Mouse (Mus musculus): ENCODE measurements around the gene Gm30083. TPM values are rescaled to one million over a fixed set of nuclear protein-coding genes. Genes with fewer than 3 reads are reported as not detected.
A peak's percentile ranks its signal among the peaks of the same experiment; 100 is the strongest.

Gene Gm30083
- polyA plus RNA-seq, 1 experiment from 2014 or later = not detected

DNA sequence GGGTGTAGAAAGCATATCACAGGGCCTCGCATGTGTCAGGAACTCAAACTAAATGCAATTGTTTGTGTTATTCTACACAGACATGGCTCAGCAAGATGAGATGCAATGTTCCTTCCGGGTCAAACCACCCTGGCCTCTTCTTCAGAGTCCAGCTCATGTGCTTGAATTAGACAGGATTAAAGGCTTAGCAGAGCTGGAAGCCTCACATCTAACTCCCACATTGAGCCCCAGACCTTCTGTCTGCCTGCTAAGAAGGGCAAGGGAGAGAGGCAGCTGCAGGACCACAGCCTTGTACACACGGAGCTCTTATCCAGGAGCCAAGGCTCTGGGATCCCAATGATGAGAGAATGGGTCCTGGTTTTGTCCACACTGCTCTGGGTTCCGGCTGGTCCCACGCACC is 61.2 kb downstream of the Gm30083 start, which contains the start of gene Rbp3:
Gene Rbp3, plus strand, starts transcription at position 243 of the 400 bp plus-strand sequence.
- H3K4me2 ChIP-seq = no peak within 1 kb of the TSS
- no peak for ATAC-seq (replicated peaks)
- no peaks in the 10 kb centered on the region for H3K9me3 ChIP-seq
- no peak within 1 kb of the TSS for H3K4me3 ChIP-seq
- H3K36me3 ChIP-seq (replicated peaks) = no peaks in the 10 kb centered on the region
- H3K27ac ChIP-seq = no peak within 1 kb of the TSS
- 67% methylated on average over 5 of the region's 5 CpGs for WGBS
- no peaks in the 10 kb centered on the region for H3K4me1 ChIP-seq
- no peaks in the 10 kb centered on the region for H3K27me3 ChIP-seq (replicated peaks)
- H3K9ac ChIP-seq = no peak within 1 kb of the TSS

DNA sequence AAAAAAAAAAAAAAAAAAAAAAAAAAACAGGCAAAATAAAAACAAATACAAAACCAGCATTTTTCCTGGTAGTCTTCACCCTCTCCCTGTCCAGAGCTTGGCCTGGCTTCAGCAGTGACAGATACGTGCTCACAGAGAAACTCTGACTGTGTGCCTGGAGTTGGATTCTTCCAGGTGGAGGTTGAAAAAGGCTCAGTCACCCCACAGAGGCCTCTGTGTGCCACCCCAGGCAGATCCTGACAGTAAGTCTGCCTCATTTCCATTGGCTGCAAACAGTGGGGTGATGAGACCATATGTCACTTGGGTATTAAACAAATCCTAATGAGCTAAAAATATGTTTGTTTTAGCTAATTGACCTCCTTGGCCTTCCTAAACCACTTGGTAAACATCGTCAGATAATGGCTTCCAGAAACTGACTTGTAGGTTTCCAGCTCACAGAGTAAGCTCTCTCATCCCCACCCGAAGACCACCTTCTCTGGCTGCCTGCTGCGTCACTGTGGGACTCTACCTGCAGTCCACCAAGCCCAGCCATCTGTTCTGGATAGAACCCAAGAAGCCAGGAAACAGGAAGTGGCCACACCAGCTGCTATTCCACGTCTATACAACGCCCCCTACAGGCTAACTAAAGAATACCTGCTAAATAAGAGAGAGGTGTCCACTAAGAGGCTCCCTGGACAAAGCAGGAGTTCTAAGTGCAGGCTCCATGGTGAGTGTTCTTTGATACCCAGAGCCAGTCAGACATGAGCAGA is 62.6 kb downstream of the Gm30083 start:
- no peak overlapping the region for H3K4me3 ChIP-seq
- 67% methylated on average over 6 of the region's 6 CpGs for WGBS

DNA sequence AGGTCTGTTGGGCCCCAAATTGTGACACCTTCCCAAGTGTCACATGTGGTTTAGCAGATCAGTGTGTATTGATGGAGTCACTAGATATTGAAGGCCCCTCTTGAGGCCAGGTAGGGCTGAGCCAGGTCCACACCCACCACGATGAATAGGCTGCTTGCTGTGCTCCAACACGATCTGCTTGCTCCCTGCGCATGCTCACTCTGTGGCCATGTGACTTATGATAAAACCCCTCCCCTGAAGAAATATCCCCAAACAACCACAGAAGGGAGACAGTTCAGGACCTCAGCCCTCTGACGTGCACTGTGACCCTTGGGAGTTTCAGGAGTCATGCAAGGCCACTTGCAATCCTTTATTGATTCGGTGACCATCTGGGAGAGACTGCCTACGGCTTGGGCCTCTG is 68.9 kb downstream of the Gm30083 start:
- 75% methylated on average over 6 of the region's 6 CpGs for WGBS
- Histone ChIP-seq H3K27me3 (replicated peaks) (no peaks in the 10 kb centered on the region), H3K36me3 (replicated peaks) (no peaks in the 10 kb centered on the region), H3K9ac (no peak overlapping the region), H3K27ac (no peak overlapping the region), H3K4me2 (no peak overlapping the region), H3K4me3 (no peak overlapping the region), H3K9me3 (no peaks in the 10 kb centered on the region), H3K4me1 (no peaks in the 10 kb centered on the region)
- no peak for ATAC-seq (replicated peaks)

More for the DNA sequence above, 62.6 kb downstream of the Gm30083 start:
- Histone ChIP-seq H3K4me2 (no peak overlapping the region), H3K36me3 (replicated peaks) (no peaks in the 10 kb centered on the region), H3K9ac (no peak overlapping the region), H3K4me1 (no peaks in the 10 kb centered on the region), H3K27ac (no peak overlapping the region), H3K27me3 (replicated peaks) (no peaks in the 10 kb centered on the region), H3K9me3 (no peaks in the 10 kb centered on the region)
- ATAC-seq (replicated peaks) = no peak

DNA sequence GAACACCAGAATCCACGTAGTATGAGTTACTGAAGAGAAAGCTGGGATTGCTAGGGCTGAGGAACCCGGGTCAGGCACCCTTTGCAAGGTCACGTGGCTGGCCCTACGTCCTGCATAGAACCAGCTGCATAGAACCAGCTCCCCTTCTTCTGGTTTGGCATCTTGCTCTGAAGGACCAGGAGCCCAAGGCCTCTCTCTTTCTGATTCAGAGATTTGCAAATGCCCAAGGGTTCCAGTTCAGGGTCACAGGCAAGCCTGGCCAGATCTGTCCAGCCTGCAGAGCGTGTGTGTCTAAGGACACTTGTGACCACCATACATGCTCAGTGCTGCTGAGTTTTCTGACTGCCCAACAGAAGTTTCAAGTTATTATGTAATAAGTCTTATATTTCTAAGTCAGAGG is 72.8 kb downstream of the Gm30083 start:
- WGBS = 84% methylated on average over 5 of the region's 5 CpGs
- no peaks in the 10 kb centered on the region for H3K4me1 ChIP-seq
- no peak overlapping the region for H3K4me2 ChIP-seq
- H3K9ac ChIP-seq = no peak overlapping the region
- no peaks in the 10 kb centered on the region for H3K9me3 ChIP-seq
- H3K36me3 ChIP-seq (replicated peaks) = no peaks in the 10 kb centered on the region
- no peak overlapping the region for H3K27ac ChIP-seq
- ATAC-seq (replicated peaks) = no peak
- no peaks in the 10 kb centered on the region for H3K27me3 ChIP-seq (replicated peaks)
- H3K4me3 ChIP-seq = no peak overlapping the region

DNA sequence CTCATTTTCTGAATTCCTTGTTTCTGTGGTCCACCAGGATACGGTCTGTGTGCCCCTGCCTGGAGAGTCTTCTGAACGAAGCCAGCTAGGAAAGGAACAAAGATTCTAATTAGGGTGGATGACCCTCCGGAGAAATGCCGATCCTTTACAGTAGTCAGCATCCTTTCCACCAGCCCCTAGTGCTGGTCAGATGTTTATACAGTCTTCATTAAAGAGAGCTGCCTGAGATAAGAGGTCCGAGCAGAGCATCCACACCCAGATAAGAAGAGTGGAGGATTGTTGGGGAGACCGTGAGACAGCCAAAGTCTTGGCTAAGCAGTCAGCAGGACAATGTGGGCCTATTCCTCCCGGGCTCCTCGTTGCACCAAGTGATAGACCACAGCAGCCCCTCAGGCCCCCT is 74.2 kb downstream of the Gm30083 start, which contains the start of gene Gdf2:
Gene Gdf2, plus strand, starts transcription at position 301 of the 400 bp plus-strand sequence.
- no peak within 1 kb of the TSS for H3K4me2 ChIP-seq
- 80% methylated on average over 8 of the region's 8 CpGs for WGBS
- H3K27ac ChIP-seq = no peak within 1 kb of the TSS
- H3K9ac ChIP-seq = no peak within 1 kb of the TSS
- no peaks in the 10 kb centered on the region for H3K27me3 ChIP-seq (replicated peaks)
- no peaks in the 10 kb centered on the region for H3K4me1 ChIP-seq
- no peaks in the 10 kb centered on the region for H3K36me3 ChIP-seq (replicated peaks)
- ATAC-seq (replicated peaks) = no peak
- no peak within 1 kb of the TSS for H3K4me3 ChIP-seq
- H3K9me3 ChIP-seq = no peaks in the 10 kb centered on the region

DNA sequence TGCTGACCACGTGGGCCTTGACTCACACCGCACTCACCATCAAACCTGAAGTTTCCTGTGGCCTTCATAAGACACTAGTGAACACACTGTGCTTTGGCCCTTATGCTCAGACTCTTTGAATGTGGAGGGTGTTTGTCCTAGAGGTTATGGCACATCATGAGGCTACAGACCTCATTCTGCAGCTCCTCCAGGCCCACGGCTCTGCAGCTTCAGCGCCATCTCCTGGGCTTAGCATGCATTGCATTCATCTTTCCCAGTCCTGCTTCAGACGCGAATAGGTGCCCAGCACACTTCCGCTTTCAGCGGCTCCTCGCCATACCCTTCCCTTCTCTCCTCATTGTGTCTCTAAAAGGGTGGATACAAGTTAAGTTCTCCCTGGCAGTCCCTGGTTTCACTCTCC is 75.9 kb downstream of the Gm30083 start:
- WGBS = 33% methylated on average over 9 of the region's 9 CpGs
- peak overlapping the region; percentile 11; the same call in 1 of the 2 replicates for H3K4me2 ChIP-seq
- H3K9me3 ChIP-seq = no peaks in the 10 kb centered on the region
- H3K27me3 ChIP-seq (replicated peaks) = no peaks in the 10 kb centered on the region
- no peak overlapping the region for H3K4me3 ChIP-seq
- H3K27ac ChIP-seq = no peak overlapping the region
- H3K9ac ChIP-seq = no peak overlapping the region
- no peaks in the 10 kb centered on the region for H3K4me1 ChIP-seq
- ATAC-seq (replicated peaks) = peak; percentile 43
- H3K36me3 ChIP-seq (replicated peaks) = no peaks in the 10 kb centered on the region

Other genes starting within 250 kb of the Gm30083 start
- 4.3 and 5.2 TPM in 2 replicates for gene Gdf10, start 91.6 kb downstream of the Gm30083 start, polyA plus RNA-seq (2015; fragmentation: Nextera tagmentation; extraction: Ambion mirVana)
- not detected in 2 replicates for gene Gdf2, start 74.1 kb downstream of the Gm30083 start, polyA plus RNA-seq (2015; fragmentation: Nextera tagmentation; extraction: Ambion mirVana)
- 0.10 and 0.17 TPM in 2 replicates for gene Rbp3, start 61.2 kb downstream of the Gm30083 start, polyA plus RNA-seq (2015; fragmentation: Nextera tagmentation; extraction: Ambion mirVana)
- 1.3 and 1.5 TPM in 2 replicates for gene Zfp488, start 36.4 kb downstream of the Gm30083 start, polyA plus RNA-seq (2015; fragmentation: Nextera tagmentation; extraction: Ambion mirVana)
- gene Gm5460, start 1.6 kb upstream of the Gm30083 start, polyA plus RNA-seq (2015; fragmentation: Nextera tagmentation; extraction: Ambion mirVana) = not detected in 2 replicates
- gene Antxrl, start 37.5 kb upstream of the Gm30083 start, polyA plus RNA-seq (2015; fragmentation: Nextera tagmentation; extraction: Ambion mirVana) = not detected in 2 replicates
- 0.13 TPM in 1 of 2 replicates, not detected in the other for gene Anxa8, start 70.8 kb upstream of the Gm30083 start, polyA plus RNA-seq (2015; fragmentation: Nextera tagmentation; extraction: Ambion mirVana)
- not detected in 2 replicates for gene A630023A22Rik, start 87.6 kb upstream of the Gm30083 start, polyA plus RNA-seq (2015; fragmentation: Nextera tagmentation; extraction: Ambion mirVana)
- gene Npy4r, start 137.3 kb upstream of the Gm30083 start, polyA plus RNA-seq (2015; fragmentation: Nextera tagmentation; extraction: Ambion mirVana) = 0.15 and 0.17 TPM in 2 replicates
- 9.2 and 9.7 TPM in 2 replicates for gene Gprin2, start 186.5 kb upstream of the Gm30083 start, polyA plus RNA-seq (2015; fragmentation: Nextera tagmentation; extraction: Ambion mirVana)
- 0.51 and 0.65 TPM in 2 replicates for gene Syt15, start 204.4 kb upstream of the Gm30083 start, polyA plus RNA-seq (2015; fragmentation: Nextera tagmentation; extraction: Ambion mirVana)

Data from midbrain, embryonic 15.5 days (tissue).